Mouse (Mus musculus) naive thymus-derived CD4-positive, alpha-beta T cell, adult 2 months (primary cell): ENCODE measurements at regions not wholly inside any gene's neighbourhood (a gene's known extent, or its start where the extent isn't known, plus 50 kb on each side); places are given as distances from the start of the nearest gene placed in this dataset.

ENCODE experiments used
- DNase-seq: peaks from one replicate; pipeline ENCODE4 v3.0.0-alpha.2; 2011; ENCODE audit warnings: low read depth

DNA sequence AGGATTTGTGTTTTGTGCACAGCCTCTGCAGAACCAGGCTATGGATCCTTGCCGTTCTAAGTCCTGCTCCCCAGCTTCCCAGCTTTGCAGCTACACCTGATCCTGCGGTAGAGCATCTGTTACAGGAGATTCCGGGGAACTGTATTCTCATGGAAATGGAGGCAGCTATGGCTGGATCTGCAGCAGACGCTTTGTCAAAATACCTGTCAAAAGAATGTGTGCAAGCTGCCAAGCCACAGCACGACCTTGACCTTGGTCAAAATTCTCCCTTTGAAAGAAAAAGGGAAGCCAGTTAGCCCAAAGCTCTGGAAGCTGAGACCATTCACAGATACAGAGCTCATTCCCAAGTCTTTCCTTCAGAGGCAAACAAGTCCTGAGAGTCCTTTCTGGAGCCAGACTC is 255.3 kb downstream of the Med13l start:
- no peak for DNase-seq

DNA sequence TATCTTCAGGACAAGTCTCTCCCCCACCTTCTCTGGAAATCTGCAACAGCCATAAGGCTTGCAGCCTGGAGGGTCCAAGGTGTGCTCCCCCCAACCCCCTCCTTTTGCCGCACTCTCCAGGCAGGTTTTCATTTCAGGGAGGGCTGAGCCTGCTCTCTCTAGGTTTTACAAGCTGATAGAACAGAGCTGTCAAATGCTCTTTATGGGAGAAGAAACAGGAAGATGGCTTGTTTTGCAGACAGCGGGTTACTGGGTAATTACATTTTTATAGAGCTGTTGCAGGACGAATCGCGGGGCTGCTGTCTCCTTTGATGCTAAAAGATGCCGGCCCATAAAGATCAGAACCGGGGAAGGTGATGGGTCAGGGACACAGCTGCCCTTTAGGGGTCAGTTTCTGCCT is 257.8 kb downstream of the Med13l start:
- DNase-seq, result no peak

DNA sequence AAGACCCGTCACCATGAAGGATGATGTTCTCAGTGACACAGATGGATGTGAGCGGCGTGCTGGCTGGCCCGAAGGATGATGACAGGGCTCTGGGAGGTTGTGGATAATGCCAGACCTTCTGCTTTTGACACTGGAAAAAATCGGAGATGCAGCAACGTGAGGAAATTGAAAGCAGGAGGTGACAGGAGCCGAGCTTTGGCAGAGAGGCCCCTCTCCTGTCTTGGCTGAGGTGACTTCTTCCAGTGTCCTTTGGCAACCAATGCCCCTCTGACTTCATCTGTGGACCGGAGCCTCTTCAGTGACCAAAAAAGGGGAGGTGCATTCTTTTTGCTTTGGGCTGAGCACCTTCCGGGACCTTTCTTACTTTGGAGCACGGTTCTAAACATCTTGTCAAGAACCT is 264.3 kb downstream of the Med13l start:
- DNase-seq, result no peak

DNA sequence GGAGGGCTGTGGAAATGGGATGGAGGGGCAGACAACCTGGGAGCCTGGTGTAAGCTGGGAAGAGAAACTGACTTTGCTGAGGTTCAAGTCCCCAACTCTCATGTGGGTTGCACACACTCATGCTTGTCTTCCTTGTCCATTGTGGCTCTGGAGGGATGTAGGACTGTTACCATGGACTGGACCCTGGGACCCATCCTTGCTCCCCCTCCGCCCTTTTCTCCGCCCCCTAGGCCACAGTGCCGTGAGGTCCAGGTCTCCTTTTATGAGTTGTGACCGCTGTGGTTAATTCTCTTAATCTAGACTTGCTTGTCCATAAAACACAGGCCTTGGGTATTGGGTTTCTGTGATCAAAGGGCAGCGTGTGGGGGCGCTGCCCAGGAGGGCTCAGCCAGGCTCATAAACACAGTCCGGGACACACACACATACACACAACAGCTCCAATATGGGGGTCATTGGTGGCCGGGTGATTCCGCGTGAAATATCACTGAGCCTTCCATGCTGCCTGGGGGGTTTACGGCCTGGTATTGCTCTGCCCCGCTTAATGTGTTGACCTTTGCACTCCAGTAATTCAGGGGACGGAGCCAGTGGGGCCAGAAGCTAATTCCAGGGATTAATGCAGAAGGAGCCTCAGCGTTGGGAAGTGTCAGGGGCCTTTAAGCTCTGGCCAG is 268.7 kb downstream of the Med13l start:
- DNase-seq, result no peak

- DNase-seq, result no peak
These were observed 272.2 kb downstream of the Med13l start for GRCm38 (mm10) chr5:118832701-118833100.

DNA sequence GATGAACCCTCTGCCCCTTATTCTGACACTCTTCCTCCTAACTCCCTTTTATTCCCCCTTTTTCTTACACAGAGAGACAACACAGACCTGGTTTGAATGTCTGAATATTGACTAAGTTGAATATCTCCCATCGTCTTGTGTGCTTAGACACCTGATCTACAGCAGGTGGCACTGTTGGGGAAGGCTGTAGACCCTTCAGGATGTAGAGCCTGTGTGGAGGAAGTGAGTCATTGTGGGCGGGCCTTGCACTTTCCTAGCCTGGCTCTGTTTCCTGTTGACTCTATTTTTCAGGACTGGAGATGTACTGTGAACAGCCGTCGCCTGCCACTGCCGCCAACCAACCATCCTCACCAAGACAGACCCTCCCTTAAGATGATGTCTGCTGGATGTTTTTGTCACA is 273.6 kb downstream of the Med13l start:
- DNase-seq, result no peak

DNA sequence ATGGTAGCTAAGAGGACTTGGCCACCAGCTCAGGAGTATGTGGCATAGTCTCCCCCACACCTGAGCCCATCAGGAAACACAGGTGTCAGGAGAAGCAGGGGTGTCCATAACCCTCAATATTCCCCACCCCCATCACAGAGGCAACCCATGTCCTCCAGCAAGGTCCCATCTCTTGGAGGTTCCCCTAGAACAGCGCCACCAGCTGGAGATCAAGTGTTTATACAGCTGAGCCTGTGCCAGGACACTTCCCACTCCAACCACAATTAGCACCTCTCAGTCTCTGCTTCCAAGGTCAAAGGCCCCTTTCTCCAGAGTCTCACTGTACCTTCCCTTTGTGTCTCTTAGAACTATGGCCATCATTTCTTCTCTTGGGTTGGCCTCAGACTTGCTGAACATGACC is 276.5 kb downstream of the Med13l start:
- no peak for DNase-seq

DNA sequence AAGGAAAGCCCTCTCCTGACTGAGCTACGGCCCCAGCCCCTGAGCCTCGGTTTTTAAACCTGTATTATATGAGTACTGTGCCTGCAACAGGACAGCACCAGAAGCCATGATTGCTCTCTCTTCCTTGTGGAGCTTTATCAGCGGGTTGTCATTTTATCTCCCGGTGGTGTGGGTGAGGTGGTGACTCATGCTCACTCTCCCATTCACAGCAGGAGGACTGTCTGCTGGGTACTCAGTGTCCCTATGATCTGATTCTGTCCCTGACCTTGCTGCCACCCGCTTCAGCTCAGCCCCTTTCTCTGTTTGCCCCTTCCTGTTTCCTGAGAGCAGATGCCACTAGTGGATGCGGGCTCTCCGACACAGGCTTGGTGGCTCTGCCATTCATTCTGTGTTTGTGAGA is 277.9 kb downstream of the Med13l start:
- no peak for DNase-seq

DNA sequence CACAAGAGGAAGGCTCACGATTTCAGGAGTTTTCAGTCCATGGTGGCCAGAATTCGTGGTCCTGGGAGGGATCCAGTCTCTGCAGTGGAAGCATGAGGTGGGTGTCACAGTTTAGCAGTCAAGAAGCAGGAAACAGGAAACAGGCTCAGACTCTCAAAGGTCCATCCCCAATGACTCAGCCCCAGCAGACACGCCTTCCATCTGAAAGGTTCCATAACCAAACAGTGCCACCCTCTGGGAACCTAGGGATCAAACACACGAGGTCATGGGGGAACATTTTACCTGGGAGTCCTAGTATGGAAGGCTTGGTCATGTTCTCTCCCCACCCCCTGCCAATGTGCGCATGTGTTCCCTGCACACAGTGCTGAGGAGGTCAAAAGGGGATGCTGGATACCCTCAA is 279.4 kb downstream of the Med13l start:
- no peak for DNase-seq

DNA sequence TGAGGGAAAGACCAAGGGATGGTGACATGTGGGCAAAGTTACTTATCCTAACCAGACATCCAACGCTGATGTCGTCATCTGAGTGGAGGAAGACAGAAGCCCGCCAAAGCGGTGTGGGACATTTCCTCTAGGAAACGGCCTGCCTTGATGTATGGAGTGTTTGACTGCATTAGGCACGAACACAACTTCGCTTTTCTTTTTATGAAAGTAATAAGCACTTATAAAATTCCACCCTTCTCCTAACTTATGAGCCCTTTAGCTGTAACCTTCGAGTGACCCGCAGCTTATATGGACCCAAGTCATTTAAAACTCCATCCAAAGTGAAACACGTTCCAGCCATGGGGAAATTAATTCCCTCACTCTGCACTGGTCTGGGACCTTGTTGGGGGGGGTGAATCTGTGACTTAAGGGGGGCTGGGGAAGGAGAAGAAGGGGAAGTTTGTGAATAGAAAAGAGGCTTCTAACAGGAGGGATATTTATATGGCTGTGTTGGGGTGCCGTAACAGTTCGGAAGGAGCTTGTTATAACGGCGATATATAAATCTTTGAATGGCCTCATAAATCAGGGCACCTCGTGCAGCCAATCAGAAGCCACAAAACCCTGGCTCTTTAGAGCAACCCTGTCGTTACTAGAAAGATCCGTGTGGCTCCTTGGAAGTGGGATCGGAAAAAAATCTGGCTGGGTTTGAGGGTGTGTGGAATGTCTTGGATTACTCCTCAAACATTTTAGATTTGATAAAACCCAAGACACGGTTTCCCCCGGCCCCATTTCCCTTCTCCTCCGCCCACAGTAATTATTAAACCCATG is 280.9 kb downstream of the Med13l start:
- no peak for DNase-seq

- DNase-seq, result no peak
These were observed 281.5 kb downstream of the Med13l start for GRCm38 (mm10) chr5:118842017-118842396.

GRCm38 (mm10) chr5:118857001-118857400 is 296.5 kb downstream of the Med13l start:
- DNase-seq, result no peak

DNA sequence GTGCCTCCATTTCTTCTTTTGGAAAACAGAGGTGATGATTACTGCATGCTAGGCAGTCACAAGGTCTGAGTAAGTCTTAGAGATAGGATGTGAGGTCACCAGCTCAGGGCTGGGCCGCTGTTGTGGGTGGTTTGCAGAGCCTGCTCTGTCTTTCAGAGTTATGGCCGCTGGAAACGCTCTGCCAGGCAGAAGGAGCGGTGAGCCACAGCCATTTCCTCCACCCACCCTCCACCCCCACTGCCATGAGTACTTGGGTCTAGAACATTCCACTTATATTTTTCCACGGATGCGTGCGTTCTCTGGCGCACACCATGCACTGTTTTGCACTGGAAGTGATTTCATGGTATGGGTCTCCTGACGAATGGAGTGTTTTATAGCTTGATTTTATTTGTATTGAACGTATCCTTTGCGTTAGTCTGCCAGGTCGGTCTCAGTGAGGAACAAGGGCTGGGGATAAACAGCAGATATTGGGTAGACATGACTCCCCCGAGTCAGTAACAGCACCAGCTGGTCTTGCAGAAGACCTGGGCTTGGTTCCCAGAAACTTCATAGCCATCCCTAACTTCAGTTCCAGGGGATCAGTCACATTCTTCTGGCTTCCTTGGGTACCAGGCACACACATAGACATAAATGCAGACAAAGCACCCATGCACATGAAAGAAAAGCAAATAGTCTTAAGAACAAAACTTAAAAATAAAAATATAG is 300.8 kb downstream of the Med13l start:
- no peak for DNase-seq

GRCm38 (mm10) chr5:118867511-118867910 is 307.0 kb downstream of the Med13l start:
- DNase-seq, result no peak

DNA sequence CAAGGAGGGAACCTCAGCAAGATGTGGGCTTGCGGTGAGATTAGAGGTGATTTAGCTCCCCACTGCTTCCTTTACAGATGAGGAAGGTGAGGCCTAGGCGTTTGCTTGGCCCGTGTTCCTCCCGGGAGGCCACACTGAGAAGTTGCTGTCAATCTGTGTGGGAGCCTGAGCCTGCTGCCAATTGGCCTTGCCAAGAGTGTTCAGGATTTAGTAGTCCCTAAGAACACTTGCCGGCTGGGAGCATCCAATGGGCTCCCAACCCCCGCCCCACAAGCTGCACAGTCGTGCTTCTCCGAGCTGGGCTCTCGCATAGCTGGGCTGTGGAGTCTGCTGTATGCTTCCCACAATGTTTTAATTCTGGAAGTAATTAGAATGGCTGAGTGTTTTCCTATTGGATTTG is 308.9 kb downstream of the Med13l start:
- no peak for DNase-seq

DNA sequence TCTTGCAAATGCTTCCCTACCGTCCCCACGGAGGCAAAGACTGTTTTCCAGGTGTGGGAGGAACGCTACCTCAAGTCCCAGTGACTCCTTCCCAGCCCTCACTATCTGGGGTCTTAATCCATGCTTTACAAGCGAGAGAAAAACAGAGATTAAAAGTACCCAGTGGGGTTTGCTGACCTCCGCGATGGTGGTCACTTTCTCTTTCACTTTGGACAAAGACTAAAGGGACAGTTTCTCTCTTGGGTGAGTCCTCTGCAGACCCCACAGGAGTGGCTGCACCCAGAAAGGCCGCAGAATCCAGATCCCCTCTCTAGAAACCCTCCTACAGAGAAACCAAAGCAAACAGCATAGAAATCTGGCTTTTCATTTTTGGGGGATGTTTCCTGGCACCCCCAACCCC is 313.4 kb downstream of the Med13l start:
- DNase-seq, result no peak

- no peak for DNase-seq
These were observed 314.7 kb downstream of the Med13l start for GRCm38 (mm10) chr5:118875096-118875637.

- DNase-seq, result no peak
These were observed 316.3 kb downstream of the Med13l start for GRCm38 (mm10) chr5:118876586-118877312.

DNA sequence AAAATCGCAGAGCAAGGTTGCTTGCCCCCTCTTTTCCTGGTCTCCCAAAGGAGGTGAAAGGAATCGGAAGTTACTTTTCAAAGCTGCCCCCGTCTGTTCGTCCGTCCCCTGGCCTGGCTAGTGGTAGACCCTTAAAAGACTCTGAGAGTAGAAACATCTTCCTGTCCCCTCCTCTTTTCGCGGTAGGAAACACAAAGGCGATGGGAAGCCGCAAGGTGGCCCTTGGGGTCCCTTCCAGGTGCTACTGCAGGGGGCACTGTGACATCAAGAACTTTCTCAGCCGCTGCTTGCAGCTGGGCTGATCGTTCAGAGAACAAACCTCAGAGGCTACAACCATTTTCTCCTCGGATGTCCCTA is 316.8 kb downstream of the Med13l start:
- DNase-seq, result no peak

- DNase-seq, result no peak
These were observed 317.4 kb downstream of the Med13l start for GRCm38 (mm10) chr5:118877831-118878230.

DNA sequence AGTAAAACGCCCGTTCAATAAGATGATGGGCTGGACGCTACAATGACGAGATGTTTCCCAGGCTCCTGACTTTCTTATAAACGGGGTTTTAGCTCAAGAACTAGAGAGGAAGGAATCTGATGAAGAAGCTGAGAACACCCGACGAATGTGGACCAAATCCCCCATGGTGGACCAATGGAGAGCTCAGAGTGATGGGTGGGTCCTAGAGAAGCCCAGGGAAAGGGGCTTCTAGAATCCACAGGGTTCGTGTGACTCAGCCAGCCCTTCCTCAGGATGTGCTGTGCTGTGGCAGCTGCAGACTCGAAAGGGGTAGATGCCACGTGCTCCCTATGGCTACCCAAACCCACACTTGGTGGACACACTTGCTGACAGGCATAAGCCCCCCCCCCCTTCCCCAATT is 318.2 kb downstream of the Med13l start:
- no peak for DNase-seq

DNA sequence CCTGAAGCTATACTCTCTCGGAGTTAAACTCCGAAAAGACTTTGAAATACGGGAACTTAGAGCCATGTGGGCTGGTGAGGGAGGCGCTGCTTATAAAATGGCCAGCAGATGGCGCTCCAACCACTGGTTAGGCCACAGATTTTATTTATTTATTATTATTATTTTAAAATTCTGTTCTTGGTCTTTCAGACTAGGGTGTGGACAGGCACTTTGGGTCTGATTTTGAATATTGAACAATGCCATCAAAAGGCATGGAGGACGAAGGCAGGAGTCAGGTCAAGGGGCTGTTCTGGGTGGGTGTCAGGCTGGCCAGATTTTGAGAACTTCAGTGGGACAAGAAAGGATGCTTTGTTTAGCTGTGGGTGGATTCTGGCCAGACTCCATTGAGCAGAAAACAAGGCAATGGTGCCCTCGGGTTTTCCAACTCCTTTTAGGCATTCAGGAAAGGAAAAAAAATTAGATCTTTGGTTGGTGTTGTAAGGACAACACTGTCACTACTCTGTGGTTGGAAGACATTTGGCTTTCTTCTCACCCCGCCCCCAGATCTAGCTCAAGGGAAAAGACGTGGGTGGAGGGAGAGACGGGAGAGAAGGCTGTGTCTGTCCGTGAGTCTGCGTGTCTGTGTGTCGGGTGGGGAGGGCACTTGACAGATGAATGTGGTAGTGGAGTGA is 319.5 kb downstream of the Med13l start:
- peak; percentile 60 for DNase-seq
